Mouse (Mus musculus) erythroblast, embryonic 14.5 days (primary cell): ENCODE measurements around the gene BC005537. TPM values are rescaled to one million over a fixed set of nuclear protein-coding genes. Genes with fewer than 3 reads are reported as not detected.

ENCODE experiments used
- H3K27me3 ChIP-seq: 2 replicates; pipeline ENCODE4 v1.6.1; 2012; ENCODE audit warnings: inconsistent platforms; ENCODE audit not compliant: control insufficient read depth
- H3K36me3 ChIP-seq: 2 replicates; pipeline ENCODE4 v1.6.1; 2012; ENCODE audit warnings: mild to moderate bottlenecking, inconsistent platforms; ENCODE audit not compliant: control insufficient read depth
- H3K4me1 ChIP-seq: 2 replicates; pipeline ENCODE4 v1.6.1; 2012; ENCODE audit warnings: inconsistent platforms; ENCODE audit not compliant: control insufficient read depth
- H3K4me3 ChIP-seq: replicated peaks from 2 replicates; pipeline ENCODE3; 2012; ENCODE audit warnings: moderate library complexity, mild to moderate bottlenecking, inconsistent platforms
- H3K9me3 ChIP-seq: 2 replicates; pipeline ENCODE4 v1.6.1; 2012; ENCODE audit warnings: low read length, inconsistent platforms, mixed read lengths; ENCODE audit not compliant: control insufficient read depth
- GATA1 ChIP-seq: IDR thresholded peaks from 2 replicates; pipeline ENCODE4 v1.6.1; 2012; ENCODE audit warnings: low read length, inconsistent platforms, mixed read lengths
- TAL1 ChIP-seq: IDR thresholded peaks from 3 replicates; pipeline ENCODE4 v1.6.1; 2012; ENCODE audit warnings: low read length, inconsistent platforms, mixed read lengths
- polyA plus RNA-seq: library from polyadenylated mRNA; stranded (reverse); fragments of >175 nt; gene quantifications from 2 replicates; pipeline ENCODE4 v1.2.3, GENCODE M21; 2012

BC005537 gene
- polyA plus RNA-seq, 1 experiment: 6.0 TPM

- no peak overlapping the region for H3K4me3 ChIP-seq
- H3K36me3 ChIP-seq: no peaks in the 10 kb centered on the region
- H3K4me1 ChIP-seq: no peaks in the 10 kb centered on the region; the same call in 1 of the 2 replicates
- peaks cover 3% of the 10 kb centered on the region; the same call in 1 of the 2 replicates for H3K9me3 ChIP-seq
- no peaks in the 10 kb centered on the region for H3K27me3 ChIP-seq
- TF ChIP-seq GATA1 (no peak), TAL1 (no peak)
These were observed 25.2 kb upstream of the BC005537 start for GRCm38 (mm10) chr13:24776146-24776844.

GRCm38 (mm10) chr13:24778026-24778425 lies 23.4 kb upstream of the BC005537 start:
- Histone ChIP-seq H3K9me3 (no peaks in the 10 kb centered on the region), H3K27me3 (no peaks in the 10 kb centered on the region), H3K36me3 (no peaks in the 10 kb centered on the region), H3K4me1 (no peaks in the 10 kb centered on the region; the same call in 1 of the 2 replicates), H3K4me3 (no peak overlapping the region)
- TF ChIP-seq TAL1 (no peak), GATA1 (no peak)

GRCm38 (mm10) chr13:24778706-24779380 lies 22.6 kb upstream of the BC005537 start:
- H3K4me1 ChIP-seq: no peaks in the 10 kb centered on the region; the same call in 1 of the 2 replicates
- H3K4me3 ChIP-seq: no peak overlapping the region
- H3K9me3 ChIP-seq: no peaks in the 10 kb centered on the region
- no peak for TF ChIP-seq GATA1
- TF ChIP-seq TAL1: no peak
- H3K27me3 ChIP-seq: no peaks in the 10 kb centered on the region
- no peaks in the 10 kb centered on the region for H3K36me3 ChIP-seq

GRCm38 (mm10) chr13:24781916-24782315 lies 19.5 kb upstream of the BC005537 start:
- peaks cover 4% of the 10 kb centered on the region; the same call in 1 of the 2 replicates for H3K27me3 ChIP-seq
- no peaks in the 10 kb centered on the region for H3K36me3 ChIP-seq
- no peaks in the 10 kb centered on the region for H3K9me3 ChIP-seq
- peaks cover 3% of the 10 kb centered on the region for H3K4me1 ChIP-seq
- TF ChIP-seq TAL1 (no peak), GATA1 (no peak)
- no peak overlapping the region for H3K4me3 ChIP-seq

GRCm38 (mm10) chr13:24786014-24786490 lies 15.4 kb upstream of the BC005537 start:
- peaks cover 3% of the 10 kb centered on the region for H3K4me1 ChIP-seq
- TF ChIP-seq TAL1: no peak
- no peak for TF ChIP-seq GATA1
- H3K27me3 ChIP-seq: peaks cover 4% of the 10 kb centered on the region; the same call in 1 of the 2 replicates
- no peaks in the 10 kb centered on the region for H3K9me3 ChIP-seq
- H3K36me3 ChIP-seq: no peaks in the 10 kb centered on the region
- H3K4me3 ChIP-seq: no peak overlapping the region

GRCm38 (mm10) chr13:24787477-24787876 lies 14.0 kb upstream of the BC005537 start:
- Histone ChIP-seq H3K36me3 (no peaks in the 10 kb centered on the region), H3K4me1 (peaks cover 3% of the 10 kb centered on the region), H3K27me3 (peaks cover 4% of the 10 kb centered on the region; the same call in 1 of the 2 replicates), H3K9me3 (no peaks in the 10 kb centered on the region), H3K4me3 (no peak overlapping the region)
- TF ChIP-seq GATA1 (no peak), TAL1 (no peak)

- Histone ChIP-seq H3K9me3 (no peaks in the 10 kb centered on the region), H3K4me3 (no peak overlapping the region)
- no peak for TF ChIP-seq GATA1
- no peak for TF ChIP-seq TAL1
These were observed 10.1 kb upstream of the BC005537 start for GRCm38 (mm10) chr13:24791349-24791748.

GRCm38 (mm10) chr13:24792411-24793045 lies 8.9 kb upstream of the BC005537 start:
- TF ChIP-seq GATA1 (no peak), TAL1 (no peak)
- Histone ChIP-seq H3K36me3 (no peaks in the 10 kb centered on the region), H3K9me3 (no peaks in the 10 kb centered on the region), H3K27me3 (no peaks in the 10 kb centered on the region; the same call in 1 of the 2 replicates), H3K4me3 (no peak overlapping the region), H3K4me1 (no peaks in the 10 kb centered on the region)

More at GRCm38 (mm10) chr13:24791349-24791748, 10.1 kb upstream of the BC005537 start:
- no peaks in the 10 kb centered on the region for H3K4me1 ChIP-seq
- peaks cover under 1% of the 10 kb centered on the region; the same call in 1 of the 2 replicates for H3K27me3 ChIP-seq
- no peaks in the 10 kb centered on the region for H3K36me3 ChIP-seq

GRCm38 (mm10) chr13:24798686-24799085 lies 2.8 kb upstream of the BC005537 start:
- Histone ChIP-seq H3K27me3 (no peaks in the 10 kb centered on the region; the same call in 1 of the 2 replicates), H3K4me3 (no peak overlapping the region), H3K4me1 (peaks cover 12% of the 10 kb centered on the region), H3K36me3 (peaks cover 10% of the 10 kb centered on the region), H3K9me3 (no peaks in the 10 kb centered on the region)
- TF ChIP-seq TAL1 (no peak), GATA1 (no peak)
